Mouse (Mus musculus): ENCODE measurements around the gene Rps10. TPM values are rescaled to one million over a fixed set of nuclear protein-coding genes. Genes with fewer than 3 reads are reported as not detected.
"Not testable (repeated sequence)": the region's sequence is repeated elsewhere in the genome, so short reads cannot be mapped to it uniquely, and the experiment has no call there.

Gene Rps10
- total RNA-seq, 2 experiments from 2014 or later, result 973 to 1,027 TPM

DNA sequence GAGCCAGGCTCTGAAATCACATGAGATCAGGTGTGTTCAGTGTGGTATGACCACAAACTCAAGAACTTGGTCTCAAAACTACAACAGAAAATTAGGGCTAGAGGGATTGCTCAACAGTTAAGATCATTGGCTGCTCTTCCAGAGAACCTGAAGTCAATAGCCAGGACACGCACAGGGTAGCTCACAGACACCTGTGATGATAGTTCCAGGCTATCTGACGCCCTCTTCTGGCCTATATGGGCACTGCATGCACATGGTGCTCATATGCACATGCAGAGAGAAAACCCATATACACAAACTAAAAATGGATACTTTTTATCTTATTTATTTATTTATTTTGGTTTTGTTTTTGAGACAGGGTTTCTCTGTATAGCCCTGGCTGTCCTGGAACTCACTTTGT lies 8.1 kb upstream of the Rps10 start:
- no peak for DNase-seq

- DNase-seq, result no peak
Measured at GRCm38 (mm10) chr17:27643756-27644155, 7.3 kb upstream of the Rps10 start.

- DNase-seq, result no peak
Measured at GRCm38 (mm10) chr17:27643101-27643500, 6.6 kb upstream of the Rps10 start.

DNA sequence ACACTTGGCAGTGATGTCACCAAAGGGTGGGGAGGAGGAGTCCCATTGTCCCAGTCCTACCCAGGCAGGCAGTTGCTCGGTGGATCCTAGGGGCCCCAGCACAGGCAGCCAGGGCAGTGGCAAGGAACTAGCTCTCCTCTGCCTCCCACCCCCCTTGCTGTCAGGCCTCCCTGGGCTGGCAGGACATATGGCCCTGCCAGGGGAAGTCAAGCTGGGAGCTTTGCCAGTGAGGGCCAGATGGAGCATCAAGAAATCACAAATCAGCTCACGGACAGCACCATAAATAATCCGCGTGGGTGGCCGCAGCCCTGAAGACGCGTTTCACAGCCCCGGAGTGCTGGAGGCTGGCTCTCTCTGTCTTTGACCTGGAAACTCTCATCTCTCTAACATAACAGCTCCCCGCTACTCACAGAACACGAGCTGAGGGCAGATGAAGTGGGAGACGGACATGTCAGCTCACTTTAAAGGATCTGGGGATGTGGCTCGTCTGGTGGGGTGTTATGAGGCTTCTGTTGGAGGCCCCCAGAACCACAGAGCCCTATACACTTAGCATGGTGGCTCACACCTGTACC lies 6.1 kb upstream of the Rps10 start:
- peak; percentile 76 for DNase-seq

DNA sequence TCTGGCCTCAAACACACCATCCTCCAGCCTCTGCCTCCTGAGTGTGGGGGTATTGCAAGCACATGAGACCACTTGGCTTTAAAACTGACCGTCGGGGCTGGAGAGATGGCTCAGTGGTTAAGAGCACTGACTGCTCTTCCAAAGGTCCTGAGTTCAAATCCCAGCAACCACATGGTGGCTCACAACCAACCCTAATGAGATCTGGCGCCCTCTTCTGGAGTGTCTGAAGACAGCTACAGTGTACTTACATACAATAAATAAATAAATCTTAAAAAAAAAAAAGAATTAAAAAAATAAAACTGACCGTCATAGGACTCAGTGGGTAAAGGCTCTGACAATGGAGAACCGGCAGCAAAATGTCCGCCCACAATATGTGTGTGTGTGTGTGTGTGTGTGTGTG lies 3.4 kb upstream of the Rps10 start:
- not testable (repeated sequence) for DNase-seq

DNA sequence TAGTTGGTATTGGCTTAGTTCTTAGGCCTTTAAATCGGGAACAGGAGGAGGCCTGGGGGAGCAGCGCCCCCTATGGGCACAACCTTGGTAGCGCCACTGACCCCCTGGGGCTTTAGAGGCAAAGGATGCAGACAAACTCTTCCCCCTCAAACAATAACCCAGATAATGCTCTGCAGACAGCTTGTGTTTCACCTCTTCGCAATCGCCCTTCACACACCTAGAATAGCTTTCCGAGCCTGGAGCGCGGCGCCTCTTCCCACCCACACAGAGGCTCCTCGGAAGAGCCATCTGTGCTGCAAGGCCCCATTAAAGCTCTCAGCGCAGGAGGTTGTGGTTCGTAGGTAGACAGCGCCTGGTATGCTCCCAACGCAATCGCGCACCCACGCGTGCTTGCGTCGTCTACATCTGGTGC lies 2.5 kb upstream of the Rps10 start:
- DNase-seq, result no peak

GRCm38 (mm10) chr17:27637333-27637732 lies 864 bp upstream of the Rps10 start:
- peak; percentile 58 for DNase-seq

DNA sequence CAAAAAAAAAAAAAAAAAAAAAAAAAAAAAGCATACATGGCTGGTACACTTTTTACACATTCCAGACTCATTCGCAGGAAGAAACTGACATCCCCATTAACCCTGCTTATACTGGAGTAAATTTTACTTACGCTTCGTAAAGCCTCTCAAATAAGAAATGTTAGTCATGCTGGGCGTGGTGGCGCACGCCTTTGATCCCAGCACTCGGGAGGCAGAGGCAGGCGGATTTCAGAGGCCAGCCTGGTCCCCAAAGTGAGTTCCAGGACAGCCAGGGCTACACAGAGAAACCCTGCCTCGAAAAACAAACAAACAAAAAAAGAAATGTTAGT lies 930 bp downstream of the Rps10 start:
- DNase-seq, result not testable (repeated sequence)

DNA sequence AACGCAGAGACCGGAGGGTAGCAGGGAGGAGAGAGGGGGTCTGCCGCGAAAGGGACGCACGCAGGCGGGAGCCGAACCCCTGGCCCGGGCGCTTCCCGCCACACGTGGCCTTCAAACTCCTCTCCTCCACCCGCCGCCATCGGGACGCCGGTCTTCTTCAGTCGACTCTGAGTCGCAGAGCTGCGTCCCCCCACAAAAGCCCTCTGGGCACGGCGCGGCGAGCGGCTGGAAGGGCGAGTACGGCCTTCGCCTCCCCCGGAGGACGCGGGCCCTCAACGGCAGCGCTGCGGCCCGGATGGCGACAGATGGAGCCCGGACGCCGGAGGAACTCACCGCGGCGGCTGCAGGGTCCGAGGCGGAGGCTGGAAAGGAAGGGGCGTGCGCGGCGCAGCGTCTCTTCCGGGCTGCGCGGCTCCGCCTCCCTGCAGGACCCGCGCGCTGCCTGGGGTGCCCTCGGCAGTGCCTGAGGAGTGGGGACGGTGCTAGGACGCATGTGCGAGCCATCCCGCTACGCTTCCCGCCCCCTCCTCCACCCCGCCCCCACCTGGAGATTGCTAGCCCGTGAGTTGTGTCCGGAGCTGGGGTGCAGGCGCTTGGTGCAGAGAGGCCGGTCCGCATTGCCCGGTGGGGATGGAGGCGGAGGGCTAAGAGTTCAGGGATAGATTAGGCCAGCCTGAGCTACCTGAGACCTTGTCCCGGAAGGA lies 1.4 kb downstream of the Rps10 start, which contains the start of gene RPS10-NUDT3:
Gene RPS10-NUDT3, minus strand, starts transcription at position 352 of the 704 bp plus-strand sequence.
- DNase-seq, result peak; percentile 93

GRCm38 (mm10) chr17:27629249-27630020 lies 7.0 kb downstream of the Rps10 start:
- peak; percentile 91 for DNase-seq

GRCm38 (mm10) chr17:27628376-27628775 lies 8.1 kb downstream of the Rps10 start:
- no peak for DNase-seq

- DNase-seq, result no peak
Measured at GRCm38 (mm10) chr17:27627451-27627850, 9.0 kb downstream of the Rps10 start.

DNA sequence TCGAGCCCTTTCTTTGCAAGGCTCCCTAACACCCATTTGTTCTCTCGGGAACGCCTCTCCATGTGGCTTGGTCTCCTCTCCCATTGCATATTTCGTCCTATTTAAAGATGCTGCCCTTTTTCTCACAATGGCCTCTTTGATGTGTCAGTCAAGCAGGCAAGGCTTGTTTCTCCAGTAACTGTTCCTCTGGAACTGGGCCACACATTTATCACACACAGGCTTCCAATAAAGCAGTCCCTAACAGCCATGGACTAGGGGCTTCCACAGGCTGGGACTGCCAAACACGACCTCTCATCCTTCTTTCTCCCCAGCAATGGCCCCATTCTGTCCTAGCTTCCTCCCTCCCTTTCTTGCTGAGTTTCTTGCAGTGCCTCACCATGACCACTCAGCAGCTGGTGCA lies 9.8 kb downstream of the Rps10 start:
- no peak for DNase-seq

GRCm38 (mm10) chr17:27625455-27626251 lies 10.8 kb downstream of the Rps10 start:
- DNase-seq, result no peak

GRCm38 (mm10) chr17:27623360-27624326 lies 12.8 kb downstream of the Rps10 start, which contains the start of gene Nudt3:
TSS of gene Nudt3 (minus strand) at chr17:27623495.
- peak; percentile 92 for DNase-seq

- peak; percentile 71 for DNase-seq
Measured at GRCm38 (mm10) chr17:27622611-27623359, 13.7 kb downstream of the Rps10 start.

GRCm38 (mm10) chr17:27621705-27622531 lies 14.6 kb downstream of the Rps10 start:
- DNase-seq, result no peak

- no peak for DNase-seq
Measured at GRCm38 (mm10) chr17:27621161-27621560, 15.3 kb downstream of the Rps10 start.

- DNase-seq, result no peak
Measured at GRCm38 (mm10) chr17:27615388-27615787, 21.1 kb downstream of the Rps10 start.

Measured in adrenal gland, postnatal 10 days (tissue).